Mouse (Mus musculus) naive thymus-derived CD4-positive, alpha-beta T cell, adult 2 months (primary cell): ENCODE data around the gene Commd1.

Experiments used
- DNase-seq: peaks from one replicate; pipeline ENCODE4 v3.0.0-alpha.2; 2011; ENCODE audit warnings: low read depth

Commd1 gene

DNA sequence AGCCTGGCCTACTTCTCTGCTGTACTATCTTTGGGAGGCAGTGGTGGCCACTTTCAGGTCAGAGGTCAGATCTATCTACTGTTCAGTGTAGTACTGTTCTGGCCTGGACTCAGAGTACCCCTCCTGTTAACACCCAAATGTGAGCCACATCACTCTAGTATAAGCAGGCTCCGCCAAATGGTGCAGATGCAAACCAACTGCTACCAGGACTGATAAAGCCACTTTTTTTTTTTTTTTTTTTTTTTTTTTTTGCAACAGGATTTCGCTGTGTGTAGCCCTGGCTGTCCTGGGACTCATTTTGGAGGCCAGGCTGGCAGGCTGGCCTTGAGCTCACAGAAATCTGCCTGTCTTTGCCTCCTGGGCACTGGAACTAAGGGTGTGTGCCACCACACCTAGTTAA is 43.2 kb downstream of the Commd1 start:
- DNase-seq = no peak

- DNase-seq = no peak
These were observed 44.4 kb downstream of the Commd1 start for GRCm38 (mm10) chr11:22937716-22938316.

- peak; percentile 31 for DNase-seq
These were observed 45.6 kb downstream of the Commd1 start for GRCm38 (mm10) chr11:22936446-22937125.

DNA sequence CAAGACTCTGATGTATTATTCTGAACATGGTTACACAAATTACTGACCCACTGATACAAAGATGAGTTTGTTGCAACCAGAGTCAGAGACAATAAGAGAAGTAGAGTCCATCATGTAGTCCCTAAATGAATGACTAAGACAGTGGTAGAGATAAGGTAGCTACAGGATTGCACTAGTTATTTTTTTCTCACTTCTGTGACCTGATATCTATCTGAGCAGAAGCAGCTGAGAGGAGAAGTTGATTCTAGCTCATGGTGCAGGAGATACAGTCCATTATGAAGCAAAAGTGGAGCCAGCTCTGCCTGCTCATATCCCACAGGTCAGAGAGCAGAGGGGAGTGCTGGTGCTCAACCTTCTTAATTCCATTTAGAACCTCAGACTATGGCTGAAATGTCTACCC is 50.0 kb downstream of the Commd1 start:
- DNase-seq = no peak

GRCm38 (mm10) chr11:22931320-22931905 is 50.8 kb downstream of the Commd1 start:
- DNase-seq = no peak

DNA sequence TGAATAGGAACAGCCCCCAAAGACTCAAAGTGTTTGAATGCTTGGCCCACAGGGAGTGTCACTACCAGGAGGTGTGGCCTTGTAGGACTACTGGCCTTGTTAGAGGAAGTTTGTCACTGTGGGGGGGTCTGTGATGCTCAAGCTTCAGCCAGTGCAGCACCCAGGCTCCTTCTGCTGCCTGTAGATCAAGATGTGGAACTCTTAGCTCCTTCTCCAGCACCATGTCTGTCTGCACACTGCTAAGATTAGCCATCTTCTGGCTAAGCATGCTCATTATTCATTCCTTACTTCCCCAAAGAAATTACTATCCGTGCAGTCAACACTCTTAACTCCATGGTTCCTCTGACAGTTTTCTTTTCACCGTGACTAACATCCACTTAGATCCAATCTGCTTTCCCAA is 52.1 kb downstream of the Commd1 start:
- no peak for DNase-seq

DNA sequence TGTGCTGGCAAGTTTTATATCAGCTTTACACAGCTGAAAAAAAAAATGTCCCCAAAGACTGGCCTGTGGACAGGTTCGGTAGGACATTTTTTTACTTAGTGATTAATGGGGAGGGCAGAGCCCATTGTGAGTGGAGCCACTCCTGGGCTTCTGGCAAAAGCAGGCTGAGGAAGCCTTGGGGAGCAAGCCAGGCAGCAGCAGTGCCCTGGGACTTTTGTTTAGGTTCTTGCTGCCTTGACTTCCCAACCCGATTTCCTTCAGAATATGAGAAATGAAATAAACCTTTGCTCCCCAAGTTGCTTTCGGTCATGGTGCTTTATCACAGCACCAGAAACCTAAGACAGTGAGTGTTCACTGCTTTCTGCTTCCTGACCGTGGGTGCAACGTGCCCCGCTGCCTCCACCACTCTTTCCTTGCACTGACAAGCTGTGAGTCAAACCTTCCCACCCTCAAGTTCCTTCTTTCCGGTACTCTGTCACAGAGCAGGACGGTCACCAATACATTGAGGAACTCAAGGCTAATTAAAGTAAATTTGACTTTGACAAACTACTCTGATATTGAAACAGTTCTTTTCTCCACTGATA is 53.5 kb downstream of the Commd1 start:
- peak; percentile 15 for DNase-seq

DNA sequence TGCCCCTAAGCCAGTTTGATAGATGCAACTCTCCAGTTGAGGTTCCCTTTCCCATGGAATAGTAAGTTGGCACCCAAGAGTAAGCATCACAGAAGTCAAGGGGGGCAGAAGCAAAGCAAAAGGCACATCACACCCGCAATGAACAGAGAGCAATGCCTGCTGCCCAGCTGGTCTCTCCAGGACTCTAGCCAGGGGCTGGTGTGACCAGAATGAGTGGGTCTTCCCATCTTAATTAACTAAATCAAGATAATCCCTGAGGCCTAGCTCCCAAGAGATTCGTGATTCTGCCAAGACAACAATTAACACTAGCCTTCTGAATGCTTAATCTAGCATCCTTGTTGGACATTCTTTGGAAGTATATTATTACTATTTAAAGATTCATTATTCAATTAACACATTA is 58.6 kb downstream of the Commd1 start:
- no peak for DNase-seq

GRCm38 (mm10) chr11:22922546-22922945 is 59.6 kb downstream of the Commd1 start:
- DNase-seq = no peak

DNA sequence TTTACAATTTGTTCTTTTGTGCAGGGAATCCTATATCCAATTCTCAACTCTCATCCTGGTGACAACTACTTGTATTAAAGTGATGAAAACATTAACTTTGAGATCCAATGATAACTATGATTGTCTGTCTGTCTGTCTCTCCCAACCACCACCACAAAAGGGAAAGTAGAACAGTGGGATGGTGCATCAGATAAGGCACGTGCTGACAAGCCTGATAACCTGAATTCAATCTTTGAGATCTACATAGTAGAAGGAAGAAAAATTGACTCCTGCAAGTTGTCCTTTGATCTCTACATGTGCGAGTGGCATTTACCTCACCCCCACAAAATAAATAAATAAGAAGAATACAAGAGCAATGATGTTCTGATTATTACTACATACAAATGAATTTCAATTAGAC is 62.8 kb downstream of the Commd1 start:
- DNase-seq = no peak

- DNase-seq = no peak
These were observed 64.4 kb downstream of the Commd1 start for GRCm38 (mm10) chr11:22917786-22918185.

- no peak for DNase-seq
These were observed 68.4 kb downstream of the Commd1 start for GRCm38 (mm10) chr11:22913744-22914143.

- no peak for DNase-seq
These were observed 70.4 kb downstream of the Commd1 start for GRCm38 (mm10) chr11:22911831-22912230.

GRCm38 (mm10) chr11:22906453-22906865 is 75.7 kb downstream of the Commd1 start:
- DNase-seq = no peak

DNA sequence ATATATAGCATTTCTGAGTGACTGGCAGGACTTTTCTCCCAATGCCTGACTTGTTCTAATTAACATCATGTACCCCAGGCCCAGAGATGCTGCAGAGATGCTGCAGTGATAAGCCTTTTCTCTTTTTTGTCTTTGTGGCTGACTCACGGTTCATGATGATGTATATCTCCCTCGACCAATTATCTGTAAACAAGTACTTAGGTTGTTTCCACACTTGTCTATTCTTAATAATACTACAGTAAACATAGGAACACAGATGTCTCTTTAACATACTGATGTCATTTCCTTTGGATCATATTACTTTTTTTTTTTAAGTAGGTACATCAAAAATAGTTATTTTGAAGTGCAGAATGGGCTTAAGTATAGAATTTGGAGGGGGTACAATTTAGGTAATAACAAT is 79.3 kb downstream of the Commd1 start:
- no peak for DNase-seq

- DNase-seq = no peak
These were observed 82.1 kb downstream of the Commd1 start for GRCm38 (mm10) chr11:22900041-22900440.

GRCm38 (mm10) chr11:22897642-22898041 is 84.5 kb downstream of the Commd1 start:
- no peak for DNase-seq

DNA sequence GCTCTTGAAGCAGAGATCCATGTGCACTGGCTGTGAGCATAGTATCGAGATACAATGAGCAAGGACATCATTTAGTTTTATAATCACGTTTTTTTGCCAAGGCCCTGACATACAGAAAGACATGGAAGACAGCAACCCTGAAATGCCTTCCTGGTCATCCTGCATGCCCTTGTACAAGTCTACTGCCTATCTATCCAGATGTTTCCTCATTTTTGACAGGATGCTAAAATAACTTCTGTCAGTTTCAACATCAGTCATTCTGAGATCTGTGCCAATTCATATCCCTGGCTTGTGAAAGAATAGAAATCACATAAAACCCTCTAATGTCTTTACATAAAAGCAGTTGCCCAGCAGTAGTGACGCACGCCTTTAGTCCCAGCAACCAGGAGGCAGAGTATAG is 85.1 kb downstream of the Commd1 start:
- DNase-seq = no peak

- DNase-seq = no peak
These were observed 89.1 kb downstream of the Commd1 start for GRCm38 (mm10) chr11:22893075-22893474.

GRCm38 (mm10) chr11:22892466-22892865 is 89.7 kb downstream of the Commd1 start:
- no peak for DNase-seq

DNA sequence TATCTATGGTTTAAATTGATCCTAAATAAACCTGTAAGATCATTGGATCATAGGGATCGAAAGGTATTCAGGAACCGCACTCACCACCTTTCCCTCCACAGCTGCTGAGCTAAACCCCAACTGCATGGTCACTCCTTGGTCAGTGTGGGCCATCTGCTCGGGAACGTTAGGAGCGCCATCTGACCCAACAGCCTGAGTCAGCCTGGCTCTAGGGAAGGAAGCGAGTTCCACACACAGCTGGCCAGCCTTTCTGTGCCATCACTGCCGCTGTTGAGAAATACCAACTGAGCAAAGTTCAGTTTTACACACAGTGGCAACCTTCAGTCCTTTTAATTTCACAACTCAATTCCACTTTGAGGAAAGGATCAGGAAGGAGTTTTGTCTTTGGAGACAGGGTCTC is 90.3 kb downstream of the Commd1 start:
- DNase-seq = no peak

DNA sequence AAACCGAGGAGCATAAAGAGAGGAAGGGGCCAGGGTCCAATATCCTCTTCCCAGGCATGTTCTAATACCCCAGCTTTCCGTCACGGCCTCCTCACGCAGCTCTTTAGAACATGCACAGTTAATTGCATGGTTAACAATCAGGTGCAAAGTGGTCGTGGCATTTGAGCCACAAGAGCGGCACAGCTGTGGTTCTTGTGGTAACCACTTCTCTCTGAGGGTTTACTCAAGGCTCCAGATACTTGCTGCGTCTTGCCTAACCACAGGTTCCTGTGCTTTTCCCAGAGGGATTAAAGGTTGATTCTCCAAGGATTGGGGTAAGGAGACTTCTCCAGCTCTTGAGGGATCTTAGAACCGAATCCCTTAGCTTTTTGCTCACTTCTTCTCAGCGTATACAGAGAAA is 90.9 kb downstream of the Commd1 start:
- DNase-seq = no peak

- DNase-seq = no peak
These were observed 93.0 kb downstream of the Commd1 start for GRCm38 (mm10) chr11:22889224-22889623.
